Mouse (Mus musculus) central nervous system, embryonic 18 days (tissue): ENCODE results near the gene Hils1. TPM values are rescaled to one million over a fixed set of nuclear protein-coding genes. Genes with fewer than 3 reads are reported as not detected.

Experiments
- polyA plus RNA-seq: library from polyadenylated mRNA; depleted of rRNA; stranded (reverse); fragments of >200 nt; gene quantifications from 2 replicates; pipeline ENCODE4 v1.2.3, GENCODE M21; 2012; rRNA removed

Hils1 gene
- not detected in 2 replicates for polyA plus RNA-seq

DNA sequence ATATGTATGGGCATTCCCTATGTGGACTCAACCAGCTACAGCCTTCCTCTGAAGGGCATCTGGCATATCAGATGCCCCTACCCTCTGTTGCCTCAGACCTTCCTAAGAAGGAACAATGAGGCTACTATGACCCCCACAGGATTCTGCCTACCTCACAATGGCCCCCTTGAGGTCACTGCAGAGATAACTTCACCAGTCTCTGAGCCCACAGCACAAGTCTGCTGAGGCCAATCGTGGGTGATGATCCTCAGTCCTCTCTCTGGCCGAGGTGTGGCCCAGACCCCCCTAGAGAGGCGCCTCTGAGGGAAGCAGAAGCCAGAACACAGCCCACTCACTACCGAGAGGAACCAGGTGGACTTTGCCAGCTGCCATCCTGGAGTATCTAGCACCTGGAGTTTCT is at the start of gene Hils1:
Gene Hils1 (plus strand): TSS at position 175 of the 400 bp plus-strand sequence.

DNA sequence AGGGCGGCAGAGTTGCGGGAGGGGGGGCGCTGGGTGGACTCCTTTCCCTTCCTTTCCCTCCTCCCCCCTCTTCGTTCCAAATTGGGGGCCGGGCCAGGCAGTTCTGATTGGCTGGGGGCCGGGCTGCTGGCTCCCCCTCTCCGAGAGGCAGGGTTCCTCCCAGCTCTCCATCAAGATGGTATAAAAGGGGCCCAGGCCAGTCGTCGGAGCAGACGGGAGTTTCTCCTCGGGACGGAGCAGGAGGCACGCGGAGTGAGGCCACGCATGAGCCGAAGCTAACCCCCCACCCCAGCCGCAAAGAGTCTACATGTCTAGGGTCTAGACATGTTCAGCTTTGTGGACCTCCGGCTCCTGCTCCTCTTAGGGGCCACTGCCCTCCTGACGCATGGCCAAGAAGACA is 31.3 kb upstream of the Hils1 start, which contains the start of gene Col1a1:
Gene Col1a1 (plus strand): TSS at position 180 of the 400 bp plus-strand sequence.

DNA sequence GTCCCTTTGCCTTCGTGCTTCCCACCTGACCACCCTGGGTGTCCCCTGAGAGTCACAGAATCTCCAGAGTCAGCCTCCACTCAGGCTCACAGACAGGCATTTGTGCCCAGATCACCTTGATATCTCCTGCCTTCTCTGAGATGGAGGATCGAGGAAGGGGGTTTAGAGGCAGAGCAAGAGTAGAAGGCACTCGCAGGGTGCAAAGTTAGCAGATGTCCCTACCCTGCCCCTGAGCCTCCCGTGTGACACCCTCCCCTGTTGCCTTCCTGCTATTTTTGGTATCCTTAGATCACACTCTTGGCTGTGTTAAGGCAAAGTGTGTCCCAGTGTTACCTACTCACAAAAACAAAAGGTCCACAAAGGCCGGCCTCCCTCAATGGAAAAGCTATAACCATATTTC is 8.8 kb downstream of the Hils1 start, which contains the start of gene Sgca:
Gene Sgca (minus strand): TSS at position 129 of the 400 bp plus-strand sequence.

DNA sequence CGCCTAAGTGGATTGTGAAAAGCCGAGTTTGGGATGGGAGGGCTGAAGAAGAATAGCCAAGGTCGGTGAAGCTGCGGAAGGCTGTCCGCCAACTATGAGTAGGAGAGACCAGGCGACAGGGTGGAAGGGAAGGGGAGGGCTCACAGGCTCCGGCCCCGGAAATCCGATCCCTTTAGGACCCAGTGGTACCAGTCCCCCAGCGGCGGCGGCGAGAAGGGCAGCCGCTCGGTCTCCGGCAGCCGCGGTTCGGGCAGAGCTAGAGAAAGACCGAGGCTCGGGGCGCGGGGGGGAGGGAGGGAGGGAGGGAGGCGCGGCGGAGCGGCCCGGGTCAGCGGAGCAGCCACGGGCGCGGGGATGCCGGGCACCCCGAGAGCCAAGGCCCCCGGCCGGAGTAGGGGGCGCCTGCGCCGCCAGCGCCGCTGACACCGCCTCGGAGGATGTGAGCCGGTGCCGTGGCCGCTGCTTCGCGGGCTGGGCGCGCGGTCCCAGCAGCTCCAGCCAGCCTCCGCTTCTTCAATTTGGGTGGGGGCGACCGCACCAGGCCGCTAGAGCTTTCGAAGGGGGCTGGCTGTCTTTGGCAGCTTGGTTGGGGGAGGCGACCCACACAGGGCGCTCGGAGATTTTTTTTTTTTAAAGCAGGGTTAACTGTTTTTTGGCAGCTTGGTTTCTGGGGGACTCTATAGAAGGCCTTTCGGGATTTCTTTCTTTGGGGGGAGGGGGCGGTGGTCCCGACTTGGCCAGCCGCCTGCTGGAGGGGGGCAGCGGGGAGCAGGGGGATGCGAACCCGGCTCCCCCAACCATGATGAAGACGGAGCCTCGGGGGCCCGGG is 23.6 kb downstream of the Hils1 start, which contains the start of gene Ppp1r9b:
Gene Ppp1r9b (plus strand): TSS at position 287 of the 829 bp plus-strand sequence.

DNA sequence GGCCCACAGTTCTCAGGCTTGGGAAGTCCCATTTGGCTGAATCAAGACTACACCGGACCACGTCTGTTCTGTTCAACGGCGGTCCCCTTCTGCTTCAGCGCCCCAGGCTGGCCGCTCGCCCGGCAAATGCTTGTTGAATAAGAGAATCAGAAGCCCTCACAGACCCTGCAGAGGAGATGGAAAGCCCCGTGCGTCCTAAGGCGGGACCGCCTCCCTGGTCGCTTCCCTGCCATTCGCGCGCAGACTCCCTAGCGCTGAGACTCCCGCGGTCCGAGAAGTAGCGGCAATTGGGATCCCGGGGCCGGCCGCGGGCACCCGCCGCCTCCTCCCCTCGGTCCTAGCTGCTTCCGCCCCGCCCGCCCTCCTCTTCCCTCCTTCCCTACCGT is 42.2 kb downstream of the Hils1 start, which contains the start of gene Samd14:
Gene Samd14 (plus strand): TSS at position 251 of the 386 bp plus-strand sequence.

Other genes starting within 250 kb of the Hils1 start
- 0.04 and 0.12 TPM in 2 replicates for gene Cdc34b, start 225.8 kb upstream of the Hils1 start, polyA plus RNA-seq
- gene Tmem92, start 184.9 kb upstream of the Hils1 start, polyA plus RNA-seq = 0.04 TPM in 1 of 2 replicates, not detected in the other
- gene Col1a1, start 31.4 kb upstream of the Hils1 start, polyA plus RNA-seq = 30.8 and 149 TPM in 2 replicates
- 0.10 and 1.6 TPM in 2 replicates for gene Sgca, start 8.7 kb downstream of the Hils1 start, polyA plus RNA-seq
- gene Ppp1r9b, start 23.4 kb downstream of the Hils1 start, polyA plus RNA-seq = 45.2 and 53.2 TPM in 2 replicates
- gene Samd14, start 42.3 kb downstream of the Hils1 start, polyA plus RNA-seq = 115 and 127 TPM in 2 replicates
- gene Pdk2, start 73.8 kb downstream of the Hils1 start, polyA plus RNA-seq = 15.4 and 15.9 TPM in 2 replicates
- 30.3 and 31.8 TPM in 2 replicates for gene Itga3, start 109.2 kb downstream of the Hils1 start, polyA plus RNA-seq
- gene Dlx3, start 152.5 kb downstream of the Hils1 start, polyA plus RNA-seq = 0.08 and 0.52 TPM in 2 replicates
- gene Dlx4, start 178.7 kb downstream of the Hils1 start, polyA plus RNA-seq = 0.13 and 0.28 TPM in 2 replicates